Mouse (Mus musculus): ENCODE results near the gene Lss.
A peak's percentile ranks its signal among the peaks of the same experiment; 100 is the strongest.

Lss gene

DNA sequence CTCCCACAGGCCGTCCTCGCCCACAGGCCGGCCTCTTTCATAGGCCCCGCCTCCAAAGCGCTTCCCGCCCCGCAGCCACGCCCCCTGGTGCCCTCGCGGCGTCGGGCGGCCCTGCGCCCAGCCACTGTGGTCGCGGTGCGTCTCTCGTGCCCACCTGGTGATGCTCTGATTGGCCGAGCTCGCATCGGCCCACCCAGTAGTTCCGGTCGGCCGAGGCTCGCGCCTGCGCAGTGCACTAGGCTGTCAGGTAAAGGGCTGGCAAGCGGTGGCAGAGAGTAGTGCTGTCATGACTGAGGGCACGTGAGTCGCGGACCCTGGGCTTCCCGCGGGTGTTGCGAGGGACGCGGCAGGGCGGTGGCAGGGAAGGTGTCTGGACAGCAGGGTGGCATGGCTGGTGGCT lies at the start of gene Lss:
Gene Lss (plus strand): TSS at position 214 of the 400 bp plus-strand sequence.
- peak; percentile 93 for DNase-seq (ENCODE audit: low read depth, low spot score)

DNA sequence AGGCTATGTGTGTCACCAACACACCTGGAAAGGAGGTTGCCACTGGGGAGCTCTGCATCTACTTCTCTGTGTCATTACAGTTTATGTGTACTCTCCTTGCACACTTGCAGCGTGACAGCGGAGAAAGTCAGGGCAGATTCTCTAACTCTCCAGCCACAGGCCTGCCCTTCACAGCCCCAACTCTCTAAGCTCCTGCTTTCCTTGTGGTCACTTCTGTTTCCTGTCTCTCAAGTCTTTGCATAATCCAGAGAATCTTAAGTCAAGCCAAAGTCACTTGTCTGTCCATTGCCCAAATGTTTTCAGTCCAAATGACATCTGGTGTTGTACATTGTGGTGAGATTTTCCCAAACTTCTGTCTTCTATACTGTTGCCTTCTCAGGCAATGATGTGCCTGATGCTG lies 45.1 kb upstream of the Lss start:
- DNase-seq (ENCODE audit: low read depth, low spot score): no peak

DNA sequence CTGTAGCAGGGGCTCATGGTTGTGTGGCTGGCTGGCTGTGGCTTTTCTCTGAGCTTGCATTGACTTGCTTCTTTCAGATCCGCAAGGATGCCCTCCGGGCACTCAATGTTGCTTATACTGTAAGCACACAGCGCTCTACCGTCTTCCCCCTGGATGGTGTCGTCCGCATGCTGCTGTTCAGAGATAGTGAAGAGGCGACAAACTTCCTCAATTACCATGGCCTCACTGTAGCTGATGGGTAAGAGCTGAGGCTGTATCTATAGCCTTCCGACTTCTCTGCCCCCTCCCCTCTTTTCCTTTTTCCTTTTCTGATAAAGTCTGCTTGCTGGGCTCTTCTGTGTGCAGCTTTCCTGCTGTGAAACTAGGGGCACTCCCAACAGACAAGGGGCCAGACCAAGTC lies 43.1 kb upstream of the Lss start:
- DNase-seq (ENCODE audit: low read depth, low spot score): no peak

DNA sequence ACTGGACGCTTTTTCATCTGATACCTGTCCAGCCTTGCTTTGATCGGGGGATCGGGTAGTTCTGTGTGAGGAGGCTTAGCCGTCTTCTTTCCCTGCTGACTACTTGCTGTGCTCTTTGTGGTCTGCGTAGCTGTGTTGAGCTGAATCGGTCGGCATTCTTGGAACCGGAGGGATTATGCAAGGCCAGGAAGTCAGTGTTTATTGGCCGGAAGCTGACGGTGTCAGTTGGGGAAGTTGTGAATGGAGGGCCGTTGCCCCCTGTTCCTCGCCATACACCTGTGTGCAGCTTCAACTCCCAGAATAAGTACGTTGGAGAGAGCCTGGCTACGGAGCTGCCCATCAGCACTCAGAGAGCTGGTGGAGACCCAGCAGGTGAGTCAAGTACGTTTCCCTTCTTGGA lies 42.2 kb upstream of the Lss start:
- no peak for DNase-seq (ENCODE audit: low read depth, low spot score)

DNA sequence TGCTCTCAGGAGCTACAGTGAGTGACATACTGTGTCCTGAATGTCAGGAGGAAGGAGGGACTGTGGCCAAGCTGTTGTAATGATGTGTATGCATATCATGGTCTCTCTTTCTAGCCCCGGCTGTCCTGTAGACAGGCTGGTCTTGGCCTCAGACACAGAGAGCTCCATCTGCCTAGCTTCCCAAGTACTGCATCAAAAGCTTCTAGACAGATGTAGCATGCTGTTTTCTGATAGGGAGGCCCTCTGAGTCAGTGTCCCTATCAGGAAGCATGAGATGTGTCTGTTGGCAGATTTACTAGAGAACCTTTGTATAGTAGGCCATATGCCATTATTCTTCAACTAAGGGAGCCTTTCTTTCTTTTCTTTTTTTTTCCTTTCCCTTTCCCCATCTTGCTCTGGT lies 37.9 kb upstream of the Lss start:
- no peak for DNase-seq (ENCODE audit: low read depth, low spot score)

DNA sequence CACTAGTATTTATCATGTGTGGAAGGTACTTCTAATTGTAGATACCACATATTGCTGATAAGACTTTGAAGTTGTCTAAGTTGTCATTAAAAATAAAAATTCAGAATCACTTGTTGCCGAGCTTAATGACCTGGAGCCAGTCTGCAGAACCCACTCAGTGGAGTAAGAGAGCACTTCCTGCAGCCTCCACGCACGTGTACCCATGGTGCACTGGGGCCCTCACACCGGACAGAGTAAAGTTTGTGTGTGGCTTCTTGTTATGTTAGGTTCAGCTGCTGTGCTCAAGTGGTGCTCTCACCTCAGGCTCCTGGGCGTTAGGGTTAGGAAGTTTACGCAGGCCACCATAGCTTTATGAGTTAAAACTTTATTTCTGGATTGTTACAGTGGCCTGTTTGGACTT lies 35.9 kb upstream of the Lss start:
- DNase-seq (ENCODE audit: low read depth, low spot score): no peak

DNA sequence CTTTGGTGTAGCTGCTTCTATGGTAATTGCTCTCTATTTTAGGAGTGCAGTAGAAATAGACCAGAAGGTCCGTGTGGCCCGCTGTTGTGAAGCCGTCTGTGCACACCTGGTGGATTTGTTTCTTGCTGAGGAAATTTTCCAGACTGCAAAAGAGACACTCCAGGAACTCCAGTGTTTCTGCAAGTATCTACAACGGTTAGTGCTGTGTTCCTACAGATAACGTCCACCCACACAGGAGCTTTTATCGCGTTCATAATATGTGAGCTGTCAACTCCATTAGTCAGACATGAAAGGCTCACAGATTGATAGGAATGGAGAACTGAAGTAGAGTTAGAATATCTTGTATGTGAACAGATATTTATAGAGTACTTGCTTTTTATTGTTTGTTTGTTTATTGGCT lies 35.0 kb upstream of the Lss start:
- no peak for DNase-seq (ENCODE audit: low read depth, low spot score)

DNA sequence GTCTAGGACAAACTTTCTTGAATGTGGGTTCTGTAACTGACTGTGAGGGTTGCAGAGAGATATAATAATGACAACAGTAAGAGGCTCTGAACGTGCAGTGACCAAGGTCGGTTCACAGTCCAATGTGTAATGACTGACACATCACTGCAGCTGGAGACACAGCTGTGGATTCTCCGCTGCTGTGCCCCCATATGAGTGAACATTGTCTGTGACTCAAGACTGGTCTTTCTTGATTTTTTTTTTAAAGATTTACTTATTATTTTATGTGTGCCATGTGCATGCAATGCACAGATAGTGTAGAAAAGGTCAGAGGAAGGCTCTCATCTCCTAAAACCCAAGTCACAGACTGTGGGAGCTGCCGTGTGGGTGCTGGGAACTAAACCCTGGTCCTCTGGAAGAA lies 33.9 kb upstream of the Lss start:
- DNase-seq (ENCODE audit: low read depth, low spot score): no peak

DNA sequence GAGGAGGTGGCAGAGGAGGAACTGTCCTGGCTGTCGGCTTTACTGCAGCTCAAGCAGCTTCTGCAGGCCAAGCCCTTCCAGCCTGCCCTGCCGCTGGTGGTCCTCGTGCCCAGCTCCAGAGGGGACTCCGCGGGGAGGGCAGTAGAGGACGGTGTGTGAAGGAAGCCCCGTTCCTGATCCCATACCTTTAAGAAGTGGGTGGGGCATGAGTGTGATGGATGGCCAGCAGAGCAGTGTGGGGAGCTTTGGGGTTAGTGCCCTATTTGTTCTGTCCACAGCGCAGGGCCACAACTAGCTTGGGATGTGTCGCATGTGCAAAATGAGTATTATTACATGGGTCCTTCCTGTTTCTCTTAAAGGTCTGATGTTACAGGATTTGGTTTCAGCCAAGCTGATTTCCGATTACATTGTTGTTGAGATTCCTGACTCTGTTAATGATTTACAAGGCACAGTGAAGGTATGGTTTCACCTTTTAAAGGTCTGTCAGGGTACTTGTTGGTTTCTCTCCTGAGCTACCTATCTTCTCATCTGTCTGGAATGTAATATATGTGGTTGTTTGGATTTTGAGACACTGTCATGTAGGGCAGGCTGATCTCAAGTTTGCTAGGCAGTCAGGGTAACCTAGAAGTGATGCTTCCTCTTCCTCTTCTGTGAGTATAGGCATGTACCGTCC lies 27.0 kb upstream of the Lss start:
- DNase-seq (ENCODE audit: low read depth, low spot score): no peak

DNA sequence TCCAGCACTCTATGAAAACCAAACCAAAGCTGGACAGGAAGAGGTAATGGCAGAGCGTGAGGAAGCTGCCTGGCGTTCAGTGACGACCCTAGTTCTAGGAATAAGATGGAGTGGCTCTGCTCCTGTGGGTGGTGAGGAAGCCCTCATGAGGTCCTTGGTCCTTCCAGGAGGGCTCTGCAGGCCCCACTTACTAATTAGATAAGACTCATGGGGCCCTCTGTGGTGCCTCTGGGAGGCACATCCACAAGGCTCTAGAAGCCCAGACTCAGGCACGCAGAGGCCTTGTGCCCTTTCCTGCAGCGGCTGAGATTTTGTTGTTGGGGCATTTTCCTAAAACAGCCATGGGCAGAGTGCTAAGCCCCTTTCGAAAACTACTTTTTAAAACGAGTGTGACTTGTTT lies 25.5 kb upstream of the Lss start:
- no peak for DNase-seq (ENCODE audit: low read depth, low spot score)

DNA sequence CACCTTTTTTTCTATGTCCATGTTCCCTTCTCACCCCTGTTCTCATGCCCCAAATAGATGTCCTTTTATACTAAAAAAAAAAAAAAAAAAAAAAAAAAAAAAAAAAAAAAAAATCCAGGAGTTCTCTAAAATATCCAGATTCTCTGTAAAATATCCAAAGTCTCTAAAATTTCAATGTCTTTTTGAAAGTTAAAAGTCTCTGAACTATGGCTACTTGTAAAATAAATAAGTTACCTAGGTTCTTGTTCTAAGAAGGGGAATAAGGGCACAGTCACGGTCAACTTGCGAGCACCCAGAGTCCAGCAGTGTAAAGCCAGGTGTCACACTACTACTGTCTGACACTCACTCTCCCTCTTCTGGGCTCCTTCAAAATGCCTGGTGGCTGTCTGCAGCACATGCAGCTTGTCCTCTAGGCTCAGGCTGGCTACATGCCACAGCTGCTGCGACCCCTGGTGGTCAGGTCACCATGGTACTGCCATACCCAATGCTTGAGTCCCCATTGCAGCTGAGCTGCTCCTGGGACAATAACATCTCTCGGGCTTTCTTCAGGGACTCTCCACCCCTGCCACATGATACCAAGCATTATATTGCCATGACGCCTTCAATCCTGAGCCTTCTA lies 18.3 kb upstream of the Lss start:
- DNase-seq (ENCODE audit: low read depth, low spot score): peak; percentile 80

DNA sequence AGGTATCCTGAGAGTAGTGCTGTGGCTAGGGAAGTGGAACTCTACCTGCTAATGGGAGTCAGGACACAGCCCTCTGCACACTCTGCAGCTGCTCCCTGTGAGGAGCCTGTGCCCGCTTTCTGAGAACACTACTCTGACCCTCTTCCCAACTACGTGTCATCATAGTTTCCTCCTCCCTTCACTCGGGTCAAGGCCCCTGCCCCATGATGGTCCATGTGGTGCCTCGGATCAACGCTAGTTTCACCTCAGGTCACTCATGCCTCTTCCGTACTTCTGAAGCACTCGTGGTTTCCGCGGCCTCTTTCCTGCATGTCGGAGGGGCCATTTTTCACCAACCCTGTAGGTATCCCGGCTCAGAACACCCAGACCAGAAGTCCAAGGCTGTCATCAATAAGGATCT lies 466 bp upstream of the Lss start:
- DNase-seq (ENCODE audit: low read depth, low spot score): no peak

DNA sequence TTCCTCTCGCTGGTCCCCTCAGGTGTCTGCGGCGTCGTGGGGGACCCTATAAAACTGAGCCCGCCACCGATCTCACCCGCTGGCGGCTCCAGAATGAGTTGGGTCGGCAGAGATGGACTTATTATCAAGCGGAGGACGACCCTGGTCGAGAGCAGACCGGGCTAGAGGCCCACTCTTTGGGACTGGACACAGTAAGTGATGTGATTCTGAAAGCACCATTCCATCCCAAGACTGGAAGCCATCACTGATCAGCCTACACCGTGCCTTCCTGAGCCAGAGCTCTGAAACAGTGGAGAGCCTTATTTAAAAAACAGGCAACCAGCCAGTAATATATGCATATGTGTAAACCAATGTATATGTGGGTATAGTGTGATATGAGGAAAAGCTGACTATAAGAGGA lies 440 bp downstream of the Lss start:
- DNase-seq (ENCODE audit: low read depth, low spot score): no peak

DNA sequence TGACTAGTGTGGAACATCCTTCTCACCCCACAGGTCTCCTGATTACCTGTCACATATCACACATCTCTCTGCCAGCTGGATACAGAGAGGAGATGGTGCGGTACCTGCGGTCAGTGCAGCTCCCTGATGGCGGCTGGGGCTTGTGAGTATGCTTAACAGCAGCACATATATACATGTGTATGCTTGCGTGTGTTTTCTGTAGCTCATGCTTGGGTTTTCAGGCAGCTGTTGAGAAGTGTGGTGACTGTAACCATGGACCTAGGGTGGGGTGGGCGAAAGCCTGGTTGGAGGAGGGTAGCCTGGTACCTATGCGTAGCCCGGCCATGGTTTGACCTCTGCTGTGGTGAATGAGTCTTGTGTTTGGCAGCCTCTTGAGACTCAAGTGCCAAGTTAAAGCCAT lies 4.1 kb downstream of the Lss start:
- DNase-seq (ENCODE audit: low read depth, low spot score): no peak

DNA sequence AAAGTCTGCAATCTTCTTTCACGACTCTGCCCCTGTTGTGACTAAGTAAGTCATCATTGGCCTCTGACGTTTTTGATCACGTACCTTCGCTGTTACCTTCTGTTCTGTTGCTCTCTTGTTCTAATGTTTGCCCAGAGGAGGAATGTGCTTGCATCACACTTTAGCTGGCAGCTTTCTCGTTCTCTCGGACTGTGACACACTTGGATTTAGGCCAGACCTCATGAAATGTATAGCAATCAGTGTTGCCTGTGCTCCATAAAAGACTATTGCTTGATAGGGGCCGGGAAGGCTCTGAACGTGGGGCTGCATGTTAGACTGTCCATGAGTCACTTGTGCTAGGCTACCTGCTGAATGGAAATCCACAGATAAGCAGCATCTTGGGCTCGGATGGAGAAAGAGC lies 6.2 kb downstream of the Lss start:
- no peak for DNase-seq (ENCODE audit: low read depth, low spot score)

DNA sequence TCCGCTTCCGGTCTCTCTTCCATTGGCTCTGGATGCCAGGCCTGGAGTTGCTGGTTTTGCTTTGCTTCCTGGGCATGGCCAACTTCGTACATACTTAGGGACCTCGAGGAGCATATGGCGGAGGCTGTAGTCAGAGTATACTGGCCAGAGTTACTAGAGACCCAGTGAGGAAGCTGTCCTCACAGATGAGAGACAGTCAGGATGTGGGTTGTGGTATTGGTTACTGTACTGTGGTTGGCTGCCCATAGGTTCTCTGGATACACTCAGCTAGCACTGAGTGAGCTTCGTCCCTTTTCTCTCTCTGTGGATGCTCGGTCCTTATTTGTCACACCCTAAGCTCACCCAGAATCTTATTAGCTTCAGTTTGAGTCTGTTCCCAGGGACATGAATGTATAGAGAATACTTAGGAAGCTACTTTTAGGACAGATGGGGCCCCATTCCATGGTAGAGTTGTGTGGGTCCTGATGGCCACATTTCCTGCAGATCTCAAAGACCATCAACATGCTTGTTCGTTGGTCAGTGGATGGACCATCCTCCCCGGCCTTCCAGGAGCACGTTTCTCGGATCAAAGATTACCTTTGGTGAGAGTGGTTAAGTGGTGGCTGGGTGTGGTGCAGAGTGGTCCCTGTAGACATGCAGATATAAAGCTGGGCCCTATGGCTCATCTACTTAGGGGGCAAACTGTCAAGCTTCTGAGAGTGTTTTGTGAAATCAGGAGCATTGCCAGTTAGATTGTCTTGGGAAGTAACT lies 10.1 kb downstream of the Lss start:
- DNase-seq (ENCODE audit: low read depth, low spot score): no peak

DNA sequence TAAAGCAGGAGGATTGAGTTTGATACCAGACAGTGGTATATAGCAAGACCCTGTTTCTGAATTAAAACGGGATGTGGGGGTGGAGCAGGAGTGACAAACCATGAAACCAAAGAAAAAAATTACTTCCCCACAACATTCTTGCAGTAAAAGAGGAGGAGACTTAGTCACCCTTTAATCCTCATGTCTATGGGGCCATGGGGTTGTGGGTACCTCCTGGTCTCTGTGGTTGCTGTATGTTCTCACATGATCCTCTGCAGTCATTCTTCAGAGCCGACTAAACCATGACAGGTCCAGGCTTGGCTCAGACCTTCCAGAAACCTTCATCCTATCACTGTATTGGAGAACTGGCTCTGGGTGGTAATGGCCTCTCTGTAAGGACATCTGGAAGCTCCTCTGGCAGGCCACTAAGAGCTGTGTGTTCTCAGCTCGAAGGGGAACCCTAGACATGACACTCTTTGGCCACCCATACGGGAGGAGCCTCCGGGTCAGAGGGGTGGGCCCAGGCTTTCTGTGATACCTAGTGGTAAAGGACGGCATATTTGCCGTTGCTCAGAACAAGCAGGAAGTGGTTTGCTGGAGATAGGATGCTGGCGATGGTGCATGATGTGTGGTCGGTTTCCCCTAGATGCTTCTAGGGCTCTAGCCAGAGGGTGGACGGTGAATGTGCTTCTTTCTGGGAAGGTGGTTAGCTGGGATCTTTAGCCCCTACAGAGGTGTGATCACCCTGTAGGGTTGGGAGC lies 11.4 kb downstream of the Lss start:
- DNase-seq (ENCODE audit: low read depth, low spot score): no peak

DNA sequence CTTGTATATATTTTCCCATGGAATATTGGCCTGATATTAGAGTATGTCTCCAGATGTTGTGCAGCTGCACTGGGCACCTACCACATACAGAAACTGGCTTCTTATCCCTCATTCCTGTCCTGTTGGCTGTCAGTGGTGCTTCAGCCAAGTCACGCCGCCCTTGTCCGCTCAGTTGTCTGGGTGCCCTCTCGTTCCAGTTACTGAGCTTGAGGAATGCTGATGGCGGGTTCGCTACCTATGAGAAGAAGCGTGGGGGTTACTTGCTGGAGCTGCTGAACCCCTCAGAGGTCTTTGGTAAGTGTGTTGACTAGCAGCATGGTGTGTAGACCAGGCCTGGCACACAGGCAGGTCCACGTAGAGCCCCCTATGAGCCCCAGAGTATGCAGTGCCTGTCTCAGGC lies 15.2 kb downstream of the Lss start:
- DNase-seq (ENCODE audit: low read depth, low spot score): no peak

DNA sequence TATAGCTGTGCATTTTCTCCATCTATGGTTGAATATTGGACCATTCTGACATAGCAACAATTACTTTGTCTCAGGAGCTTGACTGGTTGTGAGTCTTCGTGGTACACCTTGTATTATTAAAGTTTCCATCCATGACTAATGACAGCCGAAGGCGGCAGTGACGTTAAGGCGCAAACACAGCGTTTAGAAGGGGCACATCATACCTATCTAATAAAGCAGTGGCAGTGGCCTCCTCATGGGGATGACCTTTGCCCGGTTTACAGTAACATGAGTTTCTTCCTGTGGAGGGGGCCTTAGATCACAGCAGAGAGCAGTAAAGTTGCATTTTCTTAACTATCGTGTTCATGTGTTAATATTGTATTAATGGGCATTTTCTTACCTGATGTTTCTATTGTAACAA lies 16.8 kb downstream of the Lss start:
- DNase-seq (ENCODE audit: low read depth, low spot score): no peak

DNA sequence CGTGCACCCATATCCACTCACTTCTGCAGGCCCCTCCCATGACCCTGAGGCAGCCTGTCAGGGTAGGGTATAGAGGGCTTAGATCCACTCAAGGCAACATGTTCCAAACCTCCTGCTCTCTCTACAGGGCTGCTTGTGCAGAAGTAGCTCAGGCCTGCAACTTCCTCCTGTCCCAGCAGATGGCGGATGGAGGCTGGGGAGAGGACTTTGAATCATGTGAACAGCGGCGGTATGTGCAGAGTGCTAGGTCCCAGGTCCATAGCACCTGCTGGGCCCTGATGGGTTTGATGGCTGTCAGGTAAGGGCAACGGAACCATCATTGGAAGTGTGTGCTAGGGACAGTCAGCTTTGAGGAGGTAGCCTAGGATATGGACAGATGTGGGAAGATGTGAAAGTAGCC lies 19.1 kb downstream of the Lss start:
- no peak for DNase-seq (ENCODE audit: low read depth, low spot score)

DNA sequence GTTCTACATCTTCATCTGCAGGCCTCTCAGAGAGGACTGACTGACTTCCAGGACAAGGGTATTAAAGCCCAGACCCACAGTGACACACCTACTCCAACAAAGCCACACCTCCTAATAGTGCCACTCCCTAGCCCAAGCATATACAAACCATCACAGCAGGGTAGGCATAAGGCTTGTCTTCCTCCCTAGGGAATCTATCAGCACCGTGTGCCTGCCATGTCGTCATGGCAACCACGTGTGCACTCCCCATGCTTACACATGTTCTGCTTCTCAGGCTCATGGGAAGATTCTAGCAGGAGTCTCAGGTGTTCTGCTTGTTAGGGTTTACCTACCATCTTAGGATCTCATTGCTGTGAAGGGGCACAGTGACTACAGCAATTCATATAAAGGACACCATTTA lies 20.2 kb downstream of the Lss start:
- DNase-seq (ENCODE audit: low read depth, low spot score): no peak

DNA sequence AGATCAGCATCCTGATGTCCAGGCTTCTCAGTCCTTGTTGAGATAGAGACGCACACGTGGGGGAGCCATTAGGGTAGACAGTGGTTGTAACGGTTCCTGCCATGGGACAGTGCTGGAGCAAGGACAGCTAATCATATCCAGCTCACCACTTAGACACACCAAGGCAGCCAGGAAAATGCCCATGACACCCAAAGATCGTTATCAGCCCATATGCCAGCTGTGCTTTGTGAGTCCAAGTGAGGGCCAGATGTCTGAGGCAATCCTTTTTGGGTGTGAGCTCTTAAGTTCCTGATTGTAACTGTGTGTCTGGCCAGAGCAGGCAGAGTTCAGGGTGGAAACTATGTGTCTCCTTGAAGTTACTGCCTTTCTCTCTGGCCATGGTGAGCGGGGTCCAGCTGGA lies 22.7 kb downstream of the Lss start:
- DNase-seq (ENCODE audit: low read depth, low spot score): no peak

DNA sequence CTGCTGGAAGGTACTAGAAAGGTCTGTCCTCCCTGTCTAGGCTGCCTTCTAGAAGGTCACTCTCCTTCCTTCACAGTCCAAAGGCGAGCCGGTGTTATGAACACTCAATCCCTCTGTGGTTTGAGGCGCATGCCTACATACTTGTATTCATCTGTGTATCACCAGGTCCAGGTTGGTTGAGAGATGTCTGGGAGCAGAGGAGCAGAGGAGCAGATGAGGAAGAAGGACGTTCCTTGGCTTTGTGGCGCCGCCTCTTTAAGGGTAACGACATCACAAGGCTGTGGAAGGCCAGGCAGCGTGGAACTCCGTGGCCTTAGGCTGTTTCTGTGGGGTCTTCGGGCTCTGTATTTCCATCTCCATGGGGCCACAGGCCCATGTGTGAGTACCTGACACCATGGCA lies 30.6 kb downstream of the Lss start, which contains the start of gene Spatc1l:
Gene Spatc1l (plus strand): TSS at position 301 of the 400 bp plus-strand sequence.
- no peak for DNase-seq (ENCODE audit: low read depth, low spot score)

Measured in WW6 (cell line).